Mouse (Mus musculus) thymus, adult 2 months (tissue): ENCODE data around the gene Gja8. TPM values are rescaled to one million over a fixed set of nuclear protein-coding genes. Genes with fewer than 3 reads are reported as not detected.

ENCODE experiments used
- DNase-seq: peaks from one replicate; pipeline ENCODE4 v3.0.0; 2021
- H3K27ac ChIP-seq: fragments of 200-500 bp; 2 replicates; pipeline ENCODE4 v1.5.1; 2012; ENCODE audit warnings: low read length, control low read depth; ENCODE audit not compliant: control insufficient read depth, insufficient read depth
- H3K27me3 ChIP-seq: fragments of 200-500 bp; 2 replicates; pipeline ENCODE4 v1.6.1; 2012; ENCODE audit warnings: mild to moderate bottlenecking, low read length, moderate library complexity, mixed read lengths; ENCODE audit not compliant: control insufficient read depth, insufficient read depth
- H3K36me3 ChIP-seq: fragments of 200-500 bp; 2 replicates; pipeline ENCODE4 v1.6.1; 2012; ENCODE audit warnings: mild to moderate bottlenecking, low read length, moderate library complexity; ENCODE audit not compliant: control insufficient read depth, insufficient read depth
- H3K4me1 ChIP-seq: fragments of 200-500 bp; replicated peaks from 2 replicates; pipeline ENCODE4 v1.6.1; 2012; ENCODE audit warnings: low read length; ENCODE audit not compliant: control insufficient read depth, insufficient read depth
- H3K4me3 ChIP-seq: fragments of 200-500 bp; 2 replicates; pipeline ENCODE4 v1.5.1; 2012; ENCODE audit warnings: mild to moderate bottlenecking, low read length, control low read depth, moderate library complexity; ENCODE audit not compliant: control insufficient read depth, insufficient read depth
- CTCF ChIP-seq: fragments of 200-500 bp; IDR thresholded peaks from 2 replicates; pipeline ENCODE4 v1.5.1; 2012; ENCODE audit warnings: mild to moderate bottlenecking, control low read depth, low read length, moderate library complexity, borderline replicate concordance; ENCODE audit not compliant: control insufficient read depth, poor library complexity, insufficient read depth; ENCODE audit errors: extremely low read depth
- POLR2A ChIP-seq: fragments of 200-500 bp; IDR thresholded peaks from 2 replicates; pipeline ENCODE4 v1.6.1; 2012; ENCODE audit warnings: mild to moderate bottlenecking, low read length, control low read depth, moderate library complexity; ENCODE audit not compliant: control insufficient read depth, poor library complexity, insufficient read depth; ENCODE audit errors: extremely low read depth
- WGBS: fragments of 180-500 bp; shearing (Covaris S2); methylation state at CpG from one replicate; pipeline ENCODE4 v1.1.7; 2018; 5-methylcytosine and 5-hydroxymethylcytosine counted together
- polyA plus RNA-seq: library from polyadenylated mRNA; depleted of rRNA; stranded (reverse); fragments of >200 nt; gene quantifications from 2 replicates; pipeline ENCODE4 v1.2.3, GENCODE M21; 2012

Gja8 gene
- polyA plus RNA-seq, 1 experiment: 0.01 TPM

DNA sequence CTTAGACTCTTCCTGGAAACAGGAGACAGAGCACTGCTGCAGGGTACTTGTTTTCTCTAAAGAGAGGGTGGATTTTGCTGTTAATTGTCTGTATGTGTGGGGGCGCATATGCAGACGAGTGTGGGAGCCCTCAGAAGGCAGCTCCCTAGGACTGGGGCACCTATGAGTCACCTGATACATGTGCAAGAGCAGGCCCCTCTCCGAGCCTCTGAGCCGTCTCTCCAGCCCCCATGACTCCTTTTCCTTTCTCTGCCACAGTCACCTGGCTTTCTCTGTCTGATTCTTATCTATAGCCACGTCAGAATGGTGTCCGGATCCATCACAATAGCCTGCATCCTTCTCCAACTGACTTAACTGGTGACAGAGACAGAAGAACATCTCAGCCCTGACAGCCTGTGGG is 44.3 kb downstream of the Gja8 start:
- no peak for DNase-seq
- TF ChIP-seq POLR2A (no peak), CTCF (no peak)
- peaks cover 11% of the 10 kb centered on the region for H3K36me3 ChIP-seq
- H3K4me3 ChIP-seq: no peak overlapping the region
- H3K4me1 ChIP-seq: peaks cover 8% of the 10 kb centered on the region; the same call in 1 of the 2 replicates
- no peaks in the 10 kb centered on the region for H3K27me3 ChIP-seq
- 83% methylated on average over 6 of the region's 6 CpGs for WGBS
- no peak overlapping the region for H3K27ac ChIP-seq

DNA sequence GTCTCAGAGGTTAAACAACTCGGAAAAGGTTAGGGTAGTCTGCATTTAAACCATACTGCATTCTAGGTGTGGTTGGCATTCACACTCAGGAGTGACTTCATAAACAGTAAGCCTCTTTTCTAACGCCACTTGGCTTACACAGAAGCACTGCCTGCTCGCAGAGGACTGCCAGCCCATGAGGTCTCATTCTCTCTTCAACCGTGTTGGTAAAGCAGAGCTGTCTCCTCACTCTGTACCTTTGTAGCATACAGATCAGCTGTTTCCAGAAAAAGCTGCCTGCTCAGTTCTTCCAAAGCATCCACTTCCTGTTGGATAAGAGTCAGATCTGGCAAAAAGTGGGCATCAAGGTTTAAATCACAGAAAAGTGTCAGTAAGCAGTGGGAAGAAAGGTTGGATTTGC is 45.4 kb downstream of the Gja8 start:
- Histone ChIP-seq H3K27me3 (no peaks in the 10 kb centered on the region), H3K36me3 (peaks cover 13% of the 10 kb centered on the region), H3K27ac (no peak overlapping the region), H3K4me1 (peaks cover 8% of the 10 kb centered on the region; the same call in 1 of the 2 replicates), H3K4me3 (no peak overlapping the region)
- no peak for DNase-seq
- TF ChIP-seq CTCF (no peak), POLR2A (no peak)
- 93% methylated on average over 4 of the region's 4 CpGs for WGBS

DNA sequence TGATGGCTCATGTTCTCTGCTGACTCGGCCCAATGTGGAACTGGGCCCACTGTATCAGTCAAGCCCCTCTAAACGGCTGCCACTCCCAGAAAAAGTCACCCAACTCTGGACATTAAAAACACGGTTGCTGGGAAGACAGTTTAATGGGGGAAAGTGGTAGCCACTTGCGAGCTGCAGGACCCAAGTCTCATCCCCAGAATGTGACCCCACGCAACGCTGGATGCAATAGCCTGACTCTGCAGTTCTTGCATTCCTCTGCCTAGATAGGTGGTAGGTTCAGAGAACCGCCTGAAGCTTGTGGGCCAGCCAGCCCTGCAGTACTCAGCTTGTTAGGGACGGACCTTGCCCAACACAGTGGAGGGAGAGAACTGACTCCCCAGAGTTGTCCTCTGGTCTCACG is 46.3 kb downstream of the Gja8 start:
- Histone ChIP-seq H3K27me3 (no peaks in the 10 kb centered on the region), H3K36me3 (peaks cover 18% of the 10 kb centered on the region), H3K4me3 (no peak overlapping the region), H3K27ac (no peak overlapping the region), H3K4me1 (peaks cover 8% of the 10 kb centered on the region; the same call in 1 of the 2 replicates)
- TF ChIP-seq POLR2A: no peak
- no peak for TF ChIP-seq CTCF
- no peak for DNase-seq
- 97% methylated on average over 9 of the region's 9 CpGs for WGBS

DNA sequence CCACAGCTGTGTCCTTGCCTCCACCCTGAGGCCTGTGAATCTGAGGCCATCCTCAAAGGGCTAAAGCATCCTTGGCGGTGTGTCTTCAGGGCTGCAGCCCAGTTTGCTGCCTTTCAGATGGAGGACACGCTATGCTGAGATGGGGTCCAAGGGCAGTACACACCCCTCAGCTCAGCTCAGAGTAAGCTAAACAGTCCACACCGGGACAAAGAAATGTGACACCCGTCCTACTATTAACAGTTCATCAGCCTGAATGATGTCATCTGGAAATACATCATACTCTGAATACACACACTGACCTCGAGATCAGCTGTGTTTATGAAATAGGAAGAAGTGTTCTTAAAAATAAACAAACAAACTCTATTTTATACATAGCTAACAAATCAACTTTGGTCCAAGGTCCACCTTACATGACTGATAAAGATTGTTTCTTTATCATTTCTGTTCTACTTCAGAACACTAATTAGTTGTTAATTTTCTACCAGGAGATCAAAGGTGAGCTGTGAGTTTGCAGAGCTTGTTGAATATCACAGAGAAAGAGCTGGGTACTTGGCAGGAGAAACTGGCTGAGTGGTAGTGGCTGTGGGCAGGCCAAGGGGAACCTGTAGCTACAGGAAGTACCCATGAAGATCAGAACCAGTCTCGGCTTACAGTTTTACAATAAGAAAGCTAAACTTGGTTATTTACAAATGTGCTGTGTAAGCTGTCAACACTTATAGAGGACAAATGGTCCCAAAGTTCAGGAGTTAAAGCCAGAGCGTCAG is 50.8 kb downstream of the Gja8 start:
- H3K27me3 ChIP-seq: no peaks in the 10 kb centered on the region

DNA sequence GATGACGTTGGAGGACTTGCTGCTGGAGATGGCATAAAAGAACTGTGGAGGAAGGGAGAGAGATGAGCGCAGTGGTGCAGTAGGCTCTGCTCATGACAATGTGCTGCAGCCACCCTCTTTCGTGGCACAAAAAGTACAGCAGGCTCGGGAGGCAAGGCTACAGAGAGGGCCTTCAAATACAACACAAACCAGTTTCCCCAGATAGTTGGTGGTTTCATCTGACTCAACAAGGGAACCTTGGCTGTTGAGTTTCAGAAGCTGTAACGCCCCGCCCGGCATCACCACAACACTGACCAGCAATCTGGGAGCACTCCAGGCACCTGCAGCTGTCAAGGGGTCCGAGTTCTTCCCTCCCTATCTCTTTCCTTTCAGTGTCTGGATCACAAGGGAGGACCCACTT is 53.3 kb downstream of the Gja8 start:
- Histone ChIP-seq H3K27me3 (no peaks in the 10 kb centered on the region), H3K36me3 (peaks cover 36% of the 10 kb centered on the region), H3K4me3 (no peak overlapping the region), H3K4me1 (no peaks in the 10 kb centered on the region), H3K27ac (no peak overlapping the region)
- WGBS: 96% methylated on average over 8 of the region's 8 CpGs
- TF ChIP-seq POLR2A (no peak), CTCF (no peak)
- DNase-seq: no peak

More for the DNA sequence above, 50.8 kb downstream of the Gja8 start:
- no peak for DNase-seq
- no peak overlapping the region for H3K27ac ChIP-seq
- no peak for TF ChIP-seq CTCF
- TF ChIP-seq POLR2A: no peak
- whole genome bisulfite sequencing: 91% methylated on average over 7 of the region's 7 CpGs
- H3K4me3 ChIP-seq: no peak overlapping the region
- H3K4me1 ChIP-seq: no peaks in the 10 kb centered on the region
- H3K36me3 ChIP-seq: peaks cover 39% of the 10 kb centered on the region

DNA sequence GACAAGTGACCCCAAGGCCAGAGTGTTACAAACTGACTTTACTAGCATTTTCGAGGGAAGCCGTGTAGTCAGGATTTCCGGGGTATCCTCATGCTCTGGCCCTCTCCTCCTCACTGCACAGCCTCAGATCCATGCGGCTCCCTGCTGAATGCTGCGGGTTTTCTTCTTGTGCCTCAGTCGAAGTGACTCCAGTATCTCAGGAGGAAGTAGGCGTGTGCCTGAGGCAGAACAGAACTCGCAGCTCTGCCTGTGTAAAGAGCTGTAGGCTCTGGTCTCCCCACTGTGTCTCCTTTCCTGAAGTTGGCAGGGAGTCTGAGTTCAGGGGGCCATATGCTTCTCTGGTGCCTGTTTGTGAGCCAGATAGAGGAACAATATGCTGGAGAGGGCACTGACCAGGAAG is 54.8 kb downstream of the Gja8 start:
- WGBS: 90% methylated on average over 8 of the region's 8 CpGs
- TF ChIP-seq POLR2A (no peak), CTCF (no peak)
- DNase-seq: no peak
- H3K27ac ChIP-seq: no peak overlapping the region
- H3K27me3 ChIP-seq: no peaks in the 10 kb centered on the region
- H3K4me3 ChIP-seq: no peak overlapping the region
- H3K4me1 ChIP-seq: no peaks in the 10 kb centered on the region
- peaks cover 36% of the 10 kb centered on the region for H3K36me3 ChIP-seq
